Mouse (Mus musculus) hindbrain, embryonic 13.5 days (tissue): ENCODE measurements around the gene Utp4. TPM values are rescaled to one million over a fixed set of nuclear protein-coding genes. Genes with fewer than 3 reads are reported as not detected.
"Not testable (repeated sequence)": the region's sequence is repeated elsewhere in the genome, so short reads cannot be mapped to it uniquely, and the experiment has no call there.

Source experiments
- ATAC-seq: fragments of 200-750 bp; cut with Nextera tagmentation; 2 replicates; pipeline ENCODE4 v1.8.0; 2017; ENCODE audit warnings: moderate TSS enrichment; ENCODE audit not compliant: low FRiP score
- H3K27ac ChIP-seq: fragments of 300-500 bp; sonication (generic); 2 replicates; pipeline ENCODE4 v1.5.1; 2015; ENCODE audit warnings: inconsistent platforms, mild to moderate bottlenecking, moderate library complexity
- H3K27me3 ChIP-seq: fragments of 300-500 bp; sonication (generic); 2 replicates; pipeline ENCODE4 v1.6.1; 2015; ENCODE audit warnings: mild to moderate bottlenecking, inconsistent platforms
- H3K36me3 ChIP-seq: fragments of 300-500 bp; sonication (generic); 2 replicates; pipeline ENCODE4 v1.6.1; 2015; ENCODE audit warnings: mild to moderate bottlenecking, inconsistent platforms
- H3K4me1 ChIP-seq: fragments of 300-500 bp; sonication (generic); replicated peaks from 2 replicates; pipeline ENCODE4 v1.6.1; 2015; ENCODE audit warnings: inconsistent platforms
- H3K4me2 ChIP-seq: fragments of 300-500 bp; sonication (generic); 2 replicates; pipeline ENCODE4 v1.6.1; 2015; ENCODE audit warnings: inconsistent platforms, mild to moderate bottlenecking, moderate library complexity
- H3K4me3 ChIP-seq: fragments of 300-500 bp; sonication (generic); 2 replicates; pipeline ENCODE4 v1.5.1; 2015; ENCODE audit warnings: mild to moderate bottlenecking, inconsistent platforms
- H3K9ac ChIP-seq: fragments of 300-500 bp; sonication (generic); 2 replicates; pipeline ENCODE4 v1.6.1; 2015; ENCODE audit warnings: mild to moderate bottlenecking, inconsistent platforms
- H3K9me3 ChIP-seq: fragments of 300-500 bp; sonication (generic); 2 replicates; pipeline ENCODE4 v1.6.1; 2016; ENCODE audit warnings: inconsistent platforms
- WGBS: fragments of 180-500 bp; shearing (Covaris S2); methylation state at CpG from one replicate; pipeline ENCODE4 v1.1.7; 2015; 5-methylcytosine and 5-hydroxymethylcytosine counted together
- polyA plus RNA-seq: library from polyadenylated mRNA; unstranded; fragments of >200 nt; fragmentation: Nextera tagmentation; extraction: Ambion mirVana; gene quantifications from 2 replicates; pipeline ENCODE4 v1.2.1, GENCODE M21; 2015

The Utp4 gene
- polyA plus RNA-seq, 1 experiment from 2014 or later, result 45.5 TPM

DNA sequence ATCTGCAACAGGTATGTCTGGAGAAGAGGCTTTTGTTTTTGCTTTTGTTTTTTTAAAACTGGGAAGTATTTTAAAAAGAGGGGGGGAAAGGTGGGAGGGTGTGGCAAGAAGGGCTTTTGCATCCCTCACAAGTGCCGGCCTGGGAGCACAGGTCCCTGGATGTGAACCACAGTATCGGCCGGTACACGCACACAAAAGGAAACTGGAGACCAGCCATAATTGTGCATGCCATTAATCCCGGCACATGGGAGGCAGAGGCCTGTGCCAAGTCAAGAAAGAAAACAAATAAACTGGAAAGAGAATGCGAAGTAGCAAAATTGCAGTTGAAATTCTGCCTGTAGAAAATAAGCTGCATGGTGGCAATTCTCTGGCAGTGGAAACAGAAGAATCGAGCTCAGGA, 14.9 kb downstream of the Utp4 start:
- no peak for ATAC-seq
- H3K9ac ChIP-seq, result no peak overlapping the region
- H3K27me3 ChIP-seq, result no peaks in the 10 kb centered on the region
- no peak overlapping the region for H3K4me2 ChIP-seq
- 93% methylated on average over 7 of the region's 7 CpGs for WGBS
- no peaks in the 10 kb centered on the region for H3K4me1 ChIP-seq
- H3K36me3 ChIP-seq, result peaks cover 79% of the 10 kb centered on the region
- H3K9me3 ChIP-seq, result no peaks in the 10 kb centered on the region
- no peak overlapping the region for H3K4me3 ChIP-seq
- no peak overlapping the region for H3K27ac ChIP-seq

- no peak overlapping the region for H3K4me2 ChIP-seq
- no peak overlapping the region for H3K9ac ChIP-seq
- 98% methylated on average over 10 of the region's 10 CpGs for WGBS
- H3K4me3 ChIP-seq, result no peak overlapping the region
- peaks cover 80% of the 10 kb centered on the region for H3K36me3 ChIP-seq
- H3K27me3 ChIP-seq, result no peaks in the 10 kb centered on the region
- H3K4me1 ChIP-seq, result no peaks in the 10 kb centered on the region
- no peak for ATAC-seq
- no peaks in the 10 kb centered on the region for H3K9me3 ChIP-seq
- no peak overlapping the region for H3K27ac ChIP-seq
These were observed 20.2 kb downstream of the Utp4 start for GRCm38 (mm10) chr8:106913631-106914030.

- Histone ChIP-seq H3K4me3 (no peak overlapping the region), H3K9ac (no peak overlapping the region), H3K36me3 (peaks cover 83% of the 10 kb centered on the region), H3K4me1 (no peaks in the 10 kb centered on the region), H3K9me3 (no peaks in the 10 kb centered on the region), H3K27me3 (no peaks in the 10 kb centered on the region), H3K27ac (no peak overlapping the region), H3K4me2 (no peak overlapping the region)
- WGBS, result 91% methylated on average over 8 of the region's 8 CpGs
- ATAC-seq, result no peak
These were observed 26.4 kb downstream of the Utp4 start for GRCm38 (mm10) chr8:106919721-106920394.

DNA sequence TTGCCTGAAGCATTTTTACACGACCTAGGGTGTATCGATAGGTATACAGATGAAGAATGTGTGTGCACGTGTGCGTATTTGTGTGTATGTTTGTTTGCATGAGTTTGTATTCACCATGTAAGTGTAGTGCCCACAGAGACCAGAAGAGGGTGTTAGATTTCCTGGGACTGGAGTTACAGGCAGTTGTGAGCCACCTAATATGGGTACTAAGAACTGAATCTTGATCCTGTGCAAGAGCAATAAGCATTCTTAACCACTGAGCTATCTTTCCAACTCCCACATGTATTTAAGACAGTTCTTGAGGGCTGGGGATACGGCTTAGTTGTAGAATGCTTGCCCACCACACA, 26.9 kb downstream of the Utp4 start:
- Histone ChIP-seq H3K9me3 (no peaks in the 10 kb centered on the region), H3K4me2 (no peak overlapping the region), H3K27me3 (no peaks in the 10 kb centered on the region), H3K27ac (no peak overlapping the region), H3K4me1 (no peaks in the 10 kb centered on the region), H3K9ac (no peak overlapping the region), H3K36me3 (peaks cover 78% of the 10 kb centered on the region), H3K4me3 (no peak overlapping the region)
- no peak for ATAC-seq
- 96% methylated on average over 5 of the region's 5 CpGs for WGBS

GRCm38 (mm10) chr8:106924057-106924456, 30.6 kb downstream of the Utp4 start:
- Histone ChIP-seq H3K9ac (no peak overlapping the region), H3K4me3 (no peak overlapping the region), H3K27ac (no peak overlapping the region), H3K4me2 (no peak overlapping the region), H3K27me3 (no peaks in the 10 kb centered on the region), H3K4me1 (no peaks in the 10 kb centered on the region), H3K36me3 (peaks cover 41% of the 10 kb centered on the region), H3K9me3 (no peaks in the 10 kb centered on the region)
- no peak for ATAC-seq
- WGBS, result 91% methylated on average over 4 of the region's 4 CpGs

DNA sequence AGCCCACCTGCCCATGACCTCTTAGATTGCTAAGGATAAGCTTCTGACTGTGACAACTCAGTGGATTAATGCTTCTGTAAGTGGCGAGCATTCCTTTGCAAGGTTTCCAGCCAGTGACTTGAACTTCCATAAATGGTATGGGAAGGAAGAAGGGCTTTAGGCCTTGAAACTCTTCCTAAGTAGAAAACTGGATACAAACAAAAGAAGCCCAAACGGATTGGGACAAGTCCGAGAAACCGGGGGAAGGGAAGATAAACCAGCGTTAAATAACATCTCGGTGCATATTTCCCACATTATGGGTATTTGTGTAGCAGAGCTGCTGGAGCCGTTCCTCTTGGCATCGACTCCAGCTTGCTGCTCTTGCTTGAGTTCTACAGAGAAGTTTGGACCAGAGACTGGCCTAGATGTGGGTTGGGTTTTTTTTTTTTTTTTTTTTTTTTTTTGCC, 31.5 kb downstream of the Utp4 start:
- ATAC-seq, result no peak
- WGBS, result 86% methylated on average over 8 of the region's 8 CpGs

DNA sequence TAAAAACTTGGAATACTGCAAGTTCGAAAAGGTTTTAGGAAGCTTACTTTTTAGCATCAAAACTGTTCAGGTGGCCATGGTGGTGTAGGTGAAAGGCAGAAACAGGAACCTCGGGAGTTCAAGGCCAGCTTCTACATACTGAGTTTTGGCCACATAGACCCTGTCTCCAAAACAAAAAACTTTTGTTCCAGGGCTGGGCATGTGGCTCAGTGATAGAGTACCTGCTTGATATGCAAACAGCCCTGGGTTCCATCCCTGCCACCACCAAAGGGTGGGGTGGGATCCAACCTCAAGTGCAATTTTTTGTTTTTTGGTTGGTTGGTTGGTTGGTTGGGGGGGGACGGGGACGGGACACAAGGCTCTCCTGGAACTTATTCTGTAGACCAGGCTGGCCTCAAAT, 32.0 kb downstream of the Utp4 start:
- Histone ChIP-seq H3K9me3 (no peaks in the 10 kb centered on the region), H3K9ac (no peak overlapping the region), H3K4me3 (no peak overlapping the region), H3K27me3 (0 out of 2 replicates have a peak, but pooled peaks cover 3% of the 10 kb centered on the region), H3K4me2 (no peak overlapping the region), H3K4me1 (no peaks in the 10 kb centered on the region), H3K27ac (no peak overlapping the region), H3K36me3 (peaks cover 27% of the 10 kb centered on the region)
- 93% methylated on average over 4 of the region's 4 CpGs for WGBS
- no peak for ATAC-seq

More for the DNA sequence above, 31.5 kb downstream of the Utp4 start:
- Histone ChIP-seq H3K27ac (no peak overlapping the region), H3K9me3 (no peaks in the 10 kb centered on the region), H3K4me2 (no peak overlapping the region), H3K27me3 (0 out of 2 replicates have a peak, but pooled peaks cover under 1% of the 10 kb centered on the region), H3K4me3 (no peak overlapping the region), H3K4me1 (no peaks in the 10 kb centered on the region), H3K9ac (no peak overlapping the region), H3K36me3 (peaks cover 32% of the 10 kb centered on the region)

GRCm38 (mm10) chr8:106927247-106927646, 33.8 kb downstream of the Utp4 start:
- Histone ChIP-seq H3K9me3 (no peaks in the 10 kb centered on the region), H3K4me3 (no peak overlapping the region), H3K27ac (no peak overlapping the region), H3K9ac (no peak overlapping the region), H3K27me3 (peaks cover 13% of the 10 kb centered on the region), H3K4me2 (no peak overlapping the region), H3K4me1 (peaks cover 7% of the 10 kb centered on the region), H3K36me3 (peaks cover 13% of the 10 kb centered on the region)
- WGBS, result 52% methylated on average over 4 of the region's 4 CpGs
- ATAC-seq, result no peak

GRCm38 (mm10) chr8:106928182-106928581, 34.7 kb downstream of the Utp4 start:
- not testable (repeated sequence) for H3K36me3 ChIP-seq, H3K9me3 ChIP-seq, H3K27ac ChIP-seq, H3K9ac ChIP-seq, H3K4me3 ChIP-seq, H3K4me2 ChIP-seq, ATAC-seq
- peaks cover 18% of the 10 kb centered on the region for H3K27me3 ChIP-seq
- WGBS, result 88% methylated on average over 11 of the region's 11 CpGs
- H3K4me1 ChIP-seq, result peaks cover 15% of the 10 kb centered on the region

DNA sequence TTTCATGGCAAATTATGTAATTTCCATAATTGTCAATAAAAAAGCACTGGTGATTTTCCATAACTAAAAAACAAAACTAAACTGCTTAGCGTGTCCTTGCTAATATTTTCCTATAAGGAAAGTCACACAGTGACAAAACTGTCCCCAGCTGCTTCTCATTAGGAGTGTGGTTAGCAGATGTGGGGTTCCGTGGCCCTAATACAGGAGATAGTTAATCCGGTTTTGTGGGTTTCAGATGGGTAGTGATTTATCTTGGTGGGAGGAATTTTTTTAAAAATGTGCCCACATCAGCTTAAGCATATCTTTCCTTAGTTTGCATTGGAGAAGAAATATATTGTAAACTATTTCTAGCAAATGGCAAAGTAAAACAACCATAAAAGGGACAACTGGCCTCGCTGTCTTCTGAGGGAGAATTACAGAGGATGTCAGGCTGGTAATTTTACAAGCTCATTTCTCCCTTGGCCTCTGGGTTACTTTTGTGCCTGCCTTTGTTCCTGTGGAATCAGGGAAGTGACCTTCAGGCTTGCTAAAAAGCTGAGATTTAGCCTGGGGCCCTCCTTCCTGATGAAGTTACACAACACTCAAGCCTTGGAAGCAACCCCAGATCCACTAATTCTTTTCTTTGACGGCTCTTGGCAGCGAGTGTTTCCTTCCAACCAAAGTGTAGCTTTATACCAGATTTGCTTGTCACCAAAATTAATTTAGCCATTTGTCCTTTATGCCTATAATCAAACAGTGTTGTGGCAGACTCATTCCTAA, 35.9 kb downstream of the Utp4 start:
- H3K4me3 ChIP-seq, result no peak overlapping the region
- 72% methylated on average over 6 of the region's 6 CpGs for WGBS
- no peaks in the 10 kb centered on the region for H3K9me3 ChIP-seq
- peaks cover 15% of the 10 kb centered on the region for H3K4me1 ChIP-seq
- no peaks in the 10 kb centered on the region for H3K36me3 ChIP-seq
- H3K4me2 ChIP-seq, result no peak overlapping the region
- peaks cover 23% of the 10 kb centered on the region for H3K27me3 ChIP-seq
- no peak for ATAC-seq
- no peak overlapping the region for H3K27ac ChIP-seq
- no peak overlapping the region for H3K9ac ChIP-seq

DNA sequence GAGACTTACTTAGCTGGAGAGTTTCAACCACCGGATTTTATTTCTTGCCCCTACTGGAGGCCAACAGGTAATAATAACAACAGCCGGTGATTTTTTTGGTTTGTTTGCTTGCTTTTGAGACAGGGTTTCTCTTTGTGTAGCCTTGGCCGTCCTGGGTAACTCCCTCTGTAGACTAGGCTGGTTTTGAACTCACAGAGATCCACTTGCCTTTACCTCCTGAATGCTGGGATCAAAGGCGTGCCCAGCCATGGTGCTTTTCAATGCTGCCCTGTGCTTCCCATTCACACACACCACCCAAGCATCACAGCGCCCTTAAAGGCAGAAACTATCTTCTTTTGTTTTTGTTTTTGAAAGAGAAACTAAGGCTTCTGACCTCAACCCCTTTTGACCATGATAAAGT, 36.5 kb downstream of the Utp4 start:
- H3K36me3 ChIP-seq, result no peaks in the 10 kb centered on the region
- no peak overlapping the region for H3K4me3 ChIP-seq
- no peak overlapping the region for H3K27ac ChIP-seq
- H3K4me1 ChIP-seq, result peaks cover 15% of the 10 kb centered on the region
- H3K27me3 ChIP-seq, result peaks cover 23% of the 10 kb centered on the region
- no peaks in the 10 kb centered on the region for H3K9me3 ChIP-seq
- H3K9ac ChIP-seq, result no peak overlapping the region
- ATAC-seq, result no peak
- H3K4me2 ChIP-seq, result no peak overlapping the region
- WGBS, result 81% methylated on average over 5 of the region's 5 CpGs

DNA sequence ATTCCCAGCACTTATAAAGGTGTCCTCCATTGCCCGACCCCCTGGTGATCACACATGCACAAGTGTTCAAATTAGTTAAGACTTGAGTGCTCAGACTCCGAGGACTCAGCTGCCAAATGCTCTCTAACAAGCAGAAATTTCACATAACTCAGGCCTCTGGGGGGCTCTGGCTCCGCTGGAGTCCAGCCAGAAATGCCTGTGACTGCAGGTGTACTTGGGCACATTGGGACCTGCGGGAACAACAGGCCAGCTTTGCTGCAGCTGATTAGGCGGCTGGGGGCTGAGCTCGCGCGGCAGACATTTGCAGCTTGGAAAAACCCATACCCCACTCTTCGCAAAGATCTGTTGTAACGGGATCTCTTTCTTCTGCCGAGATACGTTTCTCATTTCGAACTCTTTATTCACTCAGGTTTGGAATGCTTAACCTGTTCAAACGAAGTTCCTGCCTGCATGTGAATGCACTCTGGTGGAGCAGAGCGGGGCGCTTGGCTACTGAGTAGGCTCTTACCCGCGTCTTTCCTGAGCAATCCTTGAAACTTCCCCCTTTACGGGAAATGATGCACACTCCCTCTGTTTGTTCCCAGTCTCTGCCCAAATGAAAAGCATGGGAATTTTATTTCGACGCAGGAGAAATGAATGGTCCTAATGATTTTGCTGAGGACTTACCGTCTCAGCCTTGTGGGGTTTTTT, 39.1 kb downstream of the Utp4 start:
- peak overlapping the region; percentile 35; the same call in 1 of the 2 replicates for H3K9ac ChIP-seq
- H3K4me2 ChIP-seq, result peak overlapping the region; percentile 42
- H3K4me3 ChIP-seq, result peak overlapping the region; percentile 14; the same call in 1 of the 2 replicates
- peaks cover 23% of the 10 kb centered on the region for H3K27me3 ChIP-seq
- H3K36me3 ChIP-seq, result no peaks in the 10 kb centered on the region
- H3K9me3 ChIP-seq, result no peaks in the 10 kb centered on the region
- peaks cover 26% of the 10 kb centered on the region for H3K4me1 ChIP-seq
- no peak for ATAC-seq
- WGBS, result 19% methylated on average over 22 of the region's 22 CpGs
- H3K27ac ChIP-seq, result peak overlapping the region; percentile 48; the same call in 1 of the 2 replicates
